Mouse (Mus musculus) cerebral cortex, adult 2 months (tissue): ENCODE results near the gene Zcchc3.

Experiments used
- WGBS: fragments of 180-500 bp; shearing (Covaris S2); methylation state at CpG from one replicate; pipeline ENCODE4 v1.1.7; 2018; 5-methylcytosine and 5-hydroxymethylcytosine counted together

The Zcchc3 gene

DNA sequence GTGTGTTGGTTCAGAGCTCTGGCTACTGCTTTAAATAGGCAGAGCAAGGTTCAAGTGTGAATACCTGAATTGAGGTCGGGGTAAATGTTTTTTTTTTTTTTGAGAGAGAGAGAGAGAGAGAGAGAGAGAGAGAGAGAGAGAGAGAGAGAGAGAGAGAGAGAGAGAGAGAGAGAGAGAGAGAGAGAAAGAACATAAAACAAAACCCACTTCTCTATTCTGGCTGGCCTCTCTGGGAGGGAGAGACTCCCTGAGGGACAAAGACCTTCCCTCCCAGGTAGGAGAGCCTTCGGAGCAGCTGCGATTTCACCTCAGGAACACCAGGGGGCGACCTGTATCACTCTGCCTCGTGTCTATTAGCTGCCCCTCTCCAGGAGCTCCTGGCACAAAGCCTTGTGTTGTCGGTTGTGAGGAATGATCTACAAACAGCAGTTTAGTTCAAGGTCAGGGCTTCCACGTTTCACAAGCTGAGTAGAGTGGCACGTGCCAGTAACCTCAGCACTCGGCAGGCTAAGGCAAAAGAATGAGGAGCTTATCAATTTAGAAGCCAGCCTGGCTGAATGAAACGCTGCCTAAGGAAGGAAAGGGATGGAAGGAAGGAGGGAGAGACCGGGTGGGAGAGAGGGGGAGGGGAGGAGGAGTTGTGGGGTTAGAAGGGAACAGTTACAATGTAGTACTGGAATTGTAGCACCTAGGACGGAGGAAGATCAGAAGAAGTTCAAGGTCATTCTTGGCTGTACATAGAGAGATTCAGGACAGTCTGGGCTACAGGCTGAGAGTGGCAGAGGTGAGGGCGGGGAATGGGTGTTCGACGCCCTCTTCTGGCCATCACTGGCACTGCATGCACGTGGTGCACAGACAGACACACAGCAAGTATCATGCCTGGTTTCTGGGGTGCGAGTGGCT, 51.3 kb downstream of the Zcchc3 start:
- WGBS, result 9% methylated on average over 17 of the region's 17 CpGs
